Mouse (Mus musculus) MN1 (cell line): ENCODE results near the gene Col4a5.

Experiments used
- DNase-seq: peaks from one replicate; pipeline ENCODE4 v3.0.0-alpha.2; 2016; ENCODE audit warnings: low spot score

Col4a5 gene

GRCm38 (mm10) chrX:141475110-141475509 lies at the start of gene Col4a5:
Col4a5 (plus strand) TSS chrX:141475385.
- DNase-seq = no peak

- no peak for DNase-seq
Measured at GRCm38 (mm10) chrX:141436780-141437179, 38.4 kb upstream of the Col4a5 start.

- no peak for DNase-seq
Measured at GRCm38 (mm10) chrX:141439423-141439822, 35.8 kb upstream of the Col4a5 start.

GRCm38 (mm10) chrX:141447936-141448335 lies 27.2 kb upstream of the Col4a5 start:
- DNase-seq = no peak

- no peak for DNase-seq
Measured at GRCm38 (mm10) chrX:141473470-141474302, 1.5 kb upstream of the Col4a5 start, which contains the start of gene Col4a6. Col4a6 (minus strand) TSS chrX:141474076.

- DNase-seq = no peak
Measured at GRCm38 (mm10) chrX:141475566-141476327, 562 bp downstream of the Col4a5 start.

GRCm38 (mm10) chrX:141494545-141494944 lies 19.4 kb downstream of the Col4a5 start:
- no peak for DNase-seq

- DNase-seq = no peak
Measured at GRCm38 (mm10) chrX:141503125-141503524, 27.9 kb downstream of the Col4a5 start.

- no peak for DNase-seq
Measured at GRCm38 (mm10) chrX:141533447-141533846, 58.3 kb downstream of the Col4a5 start.

GRCm38 (mm10) chrX:141547471-141547870 lies 72.3 kb downstream of the Col4a5 start:
- no peak for DNase-seq

- no peak for DNase-seq
Measured at GRCm38 (mm10) chrX:141590242-141590641, 115.1 kb downstream of the Col4a5 start.

- DNase-seq = no peak
Measured at GRCm38 (mm10) chrX:141721725-141722124, 246.5 kb downstream of the Col4a5 start.

- DNase-seq = no peak
Measured at GRCm38 (mm10) chrX:141723936-141724335, 248.8 kb downstream of the Col4a5 start.

GRCm38 (mm10) chrX:141724391-141724891 lies 249.3 kb downstream of the Col4a5 start:
- no peak for DNase-seq

GRCm38 (mm10) chrX:141724937-141725918 lies 250.0 kb downstream of the Col4a5 start, which contains the start of gene Irs4:
Irs4 (minus strand) TSS chrX:141725263.
- no peak for DNase-seq

- no peak for DNase-seq
Measured at GRCm38 (mm10) chrX:141729570-141729969, 254.4 kb downstream of the Col4a5 start.
